Mouse (Mus musculus): ENCODE results near the gene Bmp6.

DNA sequence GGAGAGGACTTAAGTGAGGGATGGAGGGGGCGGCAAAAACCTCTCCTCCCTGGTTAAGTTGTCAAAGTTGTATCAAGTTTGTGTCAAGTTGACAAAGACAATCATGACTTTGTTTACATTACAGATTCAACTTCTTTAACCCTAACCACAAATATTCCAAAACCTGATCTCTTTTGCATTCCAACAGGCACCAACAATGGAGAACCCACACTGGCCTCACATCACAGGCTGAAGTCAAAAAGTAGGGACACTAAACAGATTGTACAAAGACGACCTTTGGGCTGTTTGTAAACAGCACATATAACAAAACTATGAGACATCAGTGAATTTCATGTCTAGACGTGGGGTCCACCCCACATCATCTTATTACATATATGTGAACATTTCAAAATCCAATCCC is 170.9 kb downstream of the Bmp6 start:
- no peak for TF ChIP-seq POLR2A (IDR thresholded peaks at IDR 0.05; ENCODE audit: borderline replicate concordance, insufficient read depth, low read length)
- no peak for TF ChIP-seq CTCF (IDR thresholded peaks at IDR 0.05; ENCODE audit: borderline replicate concordance, insufficient read depth, low read depth, low read length)

All from cerebellum, adult 2 months (tissue).